Mouse (Mus musculus) c-Kit-negative CD71-positive TER-119-positive erythroid progenitor cells, embryonic 14.5 days (primary cell): Measurements from ENCODE around the gene Napa.

ENCODE experiments used
- DNase-seq: peaks from one replicate; pipeline ENCODE4 v3.0.0-alpha.2; 2013; ENCODE audit warnings: low read depth, low spot score

Napa gene

DNA sequence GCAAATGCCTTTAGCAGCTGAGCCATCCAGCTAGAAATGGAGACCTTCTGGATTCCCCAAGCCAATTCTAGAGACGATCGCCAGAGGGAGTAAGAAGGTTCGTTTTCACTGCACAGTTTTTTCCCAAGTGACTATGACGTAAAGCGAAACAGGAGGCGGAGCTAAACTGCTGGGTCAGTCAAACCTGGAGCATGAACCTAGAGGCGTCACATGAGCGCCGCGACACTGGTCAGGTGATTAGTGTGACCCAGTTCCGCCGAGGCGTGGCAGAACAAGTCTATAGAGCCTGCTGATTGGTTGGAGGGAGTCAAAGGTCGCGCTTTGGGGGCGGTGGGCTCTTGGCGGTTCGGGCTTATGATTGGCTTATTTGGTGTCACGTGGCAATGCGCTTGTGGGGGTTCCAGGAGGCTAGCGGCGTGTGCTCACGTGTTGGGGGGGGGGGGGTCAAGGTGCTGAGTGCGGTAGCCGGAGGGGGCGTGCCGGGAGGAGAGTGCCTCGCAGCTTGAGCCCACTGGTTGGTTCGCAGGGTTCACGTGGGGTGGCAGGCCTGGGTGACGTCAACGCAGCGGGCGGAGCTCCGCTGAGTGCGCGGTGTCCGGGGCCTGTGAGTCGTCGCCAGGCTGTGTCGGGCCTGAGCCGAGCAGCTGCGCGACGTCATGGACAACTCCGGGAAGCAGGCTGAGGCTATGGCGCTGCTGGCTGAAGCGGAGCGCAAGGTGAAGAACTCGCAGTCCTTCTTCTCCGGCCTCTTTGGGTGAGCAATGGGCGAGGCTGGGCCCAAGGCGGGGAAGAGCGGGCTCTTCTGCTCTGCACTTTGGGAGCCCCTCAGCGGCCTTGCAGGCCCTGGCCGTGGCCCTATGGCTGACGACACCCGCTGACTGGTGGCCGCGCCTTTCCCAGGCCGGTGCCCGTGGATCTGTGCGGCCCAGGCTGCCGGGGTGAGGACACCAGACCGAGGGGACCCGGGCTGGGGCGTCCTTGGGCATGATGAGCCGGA lies at the start of gene Napa:
TSS of gene Napa (plus strand) at position 438 of the 997 bp plus-strand sequence.
- peak; percentile 99 for DNase-seq

DNA sequence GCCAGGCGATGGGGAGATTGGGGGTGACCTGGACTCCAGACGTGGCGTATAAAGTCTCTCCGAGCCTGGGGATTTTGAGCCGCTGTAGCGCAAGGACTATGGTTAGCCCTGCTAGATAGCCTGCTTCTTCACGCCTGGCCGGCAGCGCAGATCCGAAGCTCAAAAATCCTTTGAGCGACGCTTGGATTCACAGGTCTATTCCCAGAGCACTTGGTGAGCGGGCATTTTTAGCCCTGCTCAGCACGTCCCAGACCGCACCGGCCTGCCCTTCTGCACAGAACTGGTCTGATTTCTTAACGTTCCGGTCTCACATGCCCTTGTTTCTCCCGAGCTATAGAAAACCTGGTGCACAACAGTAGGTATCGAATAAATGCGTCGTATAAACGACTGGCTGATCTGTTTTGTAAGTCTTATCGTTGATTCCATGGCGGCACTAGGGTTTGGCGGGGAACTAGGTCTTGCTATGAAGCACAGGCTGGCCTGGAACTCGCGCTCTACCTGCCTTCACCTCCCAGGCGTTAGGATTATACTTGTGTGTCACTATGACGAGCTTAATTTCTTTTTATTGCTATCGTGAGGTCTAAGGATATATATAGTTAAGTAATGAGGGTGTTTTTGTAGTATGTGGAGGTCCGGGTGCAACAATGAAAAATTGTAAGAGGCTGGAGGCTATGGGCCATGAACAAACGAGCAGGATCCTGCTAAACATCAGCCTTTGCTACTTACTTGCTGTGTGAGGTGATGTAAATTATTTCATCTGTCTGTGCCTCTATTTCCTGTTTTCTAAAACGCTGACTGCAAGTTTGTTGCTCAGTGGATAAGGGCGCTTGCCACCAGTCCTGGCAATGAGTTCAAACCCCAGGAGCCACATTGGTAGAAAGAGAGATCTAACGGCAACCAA lies 49.3 kb upstream of the Napa start:
- DNase-seq: no peak

DNA sequence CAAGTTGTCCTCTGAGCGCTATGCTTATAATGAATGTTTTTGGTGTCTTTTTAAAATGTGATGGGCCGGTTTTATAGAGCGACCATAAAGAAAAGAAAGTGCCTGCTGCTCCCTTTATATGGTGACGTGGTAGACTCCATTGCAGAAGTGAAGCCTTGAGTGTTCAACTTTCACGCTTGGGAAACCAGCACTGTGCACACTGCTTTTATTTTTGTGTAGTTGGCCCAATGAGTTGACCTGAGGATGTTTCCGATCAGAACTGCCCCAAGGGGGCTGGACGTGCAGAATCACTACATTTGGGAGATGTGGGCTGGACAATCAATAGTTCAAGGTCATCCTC lies 48.7 kb upstream of the Napa start:
- DNase-seq: no peak

DNA sequence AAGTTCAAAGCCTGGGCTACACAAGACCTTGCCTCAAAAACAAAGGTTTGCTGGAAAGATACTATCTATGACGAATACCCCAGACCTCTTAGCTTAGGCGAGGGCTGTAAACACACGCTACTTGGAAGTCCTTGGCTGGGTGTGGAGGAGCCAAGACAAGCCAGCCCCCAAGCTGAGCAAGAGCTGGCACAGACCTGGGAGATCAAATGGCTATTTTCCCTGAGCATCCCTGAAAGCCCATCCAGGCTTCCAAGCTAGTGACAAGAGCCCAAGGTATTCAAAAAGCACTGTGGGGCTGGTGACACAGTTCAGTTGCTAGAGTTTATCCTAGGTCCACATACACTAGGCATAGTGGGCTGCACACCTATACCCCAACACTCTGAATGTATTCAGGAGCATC lies 47.7 kb upstream of the Napa start:
- no peak for DNase-seq

DNA sequence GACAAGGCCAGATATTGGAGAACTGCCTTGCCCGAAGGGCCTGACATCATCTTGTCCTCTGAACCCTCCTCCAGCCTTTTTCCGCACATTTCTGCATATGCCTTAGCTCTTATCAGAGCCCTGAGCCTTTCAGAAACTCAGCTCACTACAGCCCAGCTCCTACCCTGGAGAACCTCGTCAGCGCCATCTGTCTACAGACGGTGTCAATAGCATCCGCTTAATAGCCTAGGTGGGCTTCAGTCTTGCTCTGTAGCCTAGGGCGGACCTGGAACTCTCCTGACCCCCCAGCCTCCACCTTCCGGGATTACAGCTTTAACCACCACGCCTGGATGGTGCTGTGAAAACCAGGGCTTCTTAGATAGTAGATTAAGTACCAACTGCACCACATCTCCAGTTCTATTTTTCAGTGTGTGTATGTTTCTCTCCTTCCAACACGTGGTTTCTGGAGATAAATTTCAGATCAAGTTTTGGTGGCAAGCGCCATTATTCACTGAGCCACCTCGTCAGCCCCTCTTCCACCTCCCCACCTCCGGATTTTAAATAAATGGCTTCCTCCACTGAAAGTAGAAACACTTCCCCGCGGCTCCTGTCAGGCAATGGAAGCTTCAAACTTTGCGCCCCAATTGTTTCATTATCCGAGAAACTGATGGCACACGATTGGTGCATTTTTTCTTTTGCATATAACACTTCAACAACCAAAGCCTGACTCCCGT lies 46.2 kb upstream of the Napa start:
- DNase-seq: peak; percentile 80

DNA sequence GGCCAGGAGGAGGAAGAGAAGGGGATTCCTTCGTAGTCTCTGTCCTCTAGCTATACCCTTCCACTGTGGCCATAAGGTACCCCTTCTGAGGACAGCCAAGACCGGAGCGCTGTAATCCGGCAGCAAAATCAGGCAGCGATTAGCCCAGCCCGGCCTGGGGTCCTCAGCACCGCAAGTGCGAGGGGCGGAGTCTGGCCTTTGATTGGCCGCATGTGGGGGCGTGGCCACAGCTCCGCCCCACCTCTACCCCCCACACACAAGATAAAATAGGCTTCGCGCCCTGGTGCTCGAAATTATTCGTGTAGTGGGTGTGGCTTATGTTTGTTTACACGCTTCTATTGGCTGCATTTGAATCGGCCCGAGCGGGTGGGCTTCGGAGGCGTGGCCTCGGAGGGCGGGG lies 45.6 kb upstream of the Napa start:
- peak; percentile 92 for DNase-seq

DNA sequence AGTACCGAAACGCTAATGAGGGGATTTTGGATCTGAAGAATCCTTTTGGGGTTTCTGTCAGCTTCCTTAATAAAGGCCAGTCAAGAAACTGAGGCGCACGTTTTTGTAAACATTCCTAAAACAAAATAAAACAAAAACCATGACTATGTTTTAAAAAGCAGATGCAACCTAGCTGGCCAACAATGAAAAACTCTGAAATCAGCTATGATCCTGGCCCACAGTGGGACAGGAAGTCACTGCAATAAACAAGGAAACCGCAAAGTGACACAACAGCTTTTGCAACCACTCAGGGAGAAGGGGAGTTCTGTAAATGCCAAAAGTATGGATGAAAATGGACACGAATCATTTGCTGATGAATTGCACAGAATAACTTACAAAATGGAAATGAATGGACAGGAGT lies 45.2 kb upstream of the Napa start:
- no peak for DNase-seq

DNA sequence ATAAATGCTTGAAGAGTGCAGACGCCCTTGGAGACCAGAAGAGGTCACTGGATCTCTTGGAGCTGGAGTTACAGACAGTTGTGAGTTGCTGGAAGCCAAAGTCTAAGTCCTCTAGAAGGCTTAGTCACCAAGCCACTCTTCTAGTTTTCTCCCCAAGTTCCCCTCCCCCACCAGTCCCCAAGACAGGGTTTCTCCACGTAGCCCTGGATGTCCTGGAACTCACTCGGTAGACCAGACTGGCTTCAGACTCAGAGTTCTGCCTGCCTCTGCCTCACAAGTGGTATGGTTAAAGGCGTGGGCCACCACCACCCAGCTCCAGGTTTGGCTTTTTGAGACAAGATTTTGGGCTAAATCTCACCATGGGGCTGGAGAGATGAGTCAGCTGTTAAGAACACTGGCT lies 43.3 kb upstream of the Napa start:
- no peak for DNase-seq

DNA sequence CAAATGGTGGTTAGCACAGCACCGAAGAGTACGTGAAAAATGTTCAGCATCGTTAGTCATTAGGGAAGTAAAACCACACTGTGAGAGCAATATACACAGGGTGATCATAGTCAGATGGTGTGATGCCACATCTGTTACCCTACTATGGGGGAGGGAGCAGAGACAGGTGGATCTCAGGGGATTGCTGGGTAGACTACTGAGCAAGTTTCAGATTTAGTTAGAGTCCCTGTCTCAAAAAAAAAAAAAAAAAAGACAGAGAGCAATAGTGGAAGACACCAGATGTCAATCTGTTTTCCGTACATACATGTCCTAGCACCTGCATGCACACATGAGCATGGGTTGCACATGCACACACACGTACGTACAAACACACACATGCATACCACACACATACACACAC lies 42.6 kb upstream of the Napa start:
- no peak for DNase-seq

DNA sequence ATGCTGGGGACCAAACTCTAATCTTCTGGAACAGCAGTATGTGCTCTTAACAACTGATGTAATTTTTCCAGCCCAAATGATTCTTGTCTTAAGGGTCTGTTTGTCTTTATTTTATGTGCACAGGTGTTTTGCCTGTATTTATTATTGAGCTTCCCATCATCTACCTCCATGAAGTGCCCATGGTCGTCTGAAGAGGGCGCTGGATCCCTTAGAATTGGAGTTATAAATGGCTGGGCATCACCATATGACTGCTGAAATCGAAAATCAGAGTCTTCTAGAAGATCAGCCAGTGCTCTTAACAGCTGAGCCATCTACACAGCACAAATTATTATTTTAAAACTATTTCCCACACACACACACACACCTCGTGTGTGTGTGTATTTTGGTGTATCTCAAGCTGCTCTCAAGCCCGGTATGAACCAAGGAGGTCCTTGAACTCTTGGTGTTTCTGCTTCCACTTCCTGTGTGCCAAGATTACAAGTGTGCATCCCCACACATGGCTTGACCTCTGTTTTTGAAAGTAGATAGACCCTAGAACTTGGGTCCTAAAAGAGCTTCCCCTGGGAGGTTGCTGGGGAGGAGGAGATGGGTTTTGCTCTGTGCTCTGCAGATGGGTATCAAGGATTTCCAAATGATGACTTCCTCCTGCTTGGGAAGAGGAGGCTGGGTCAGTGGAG lies 41.7 kb upstream of the Napa start:
- DNase-seq: no peak

DNA sequence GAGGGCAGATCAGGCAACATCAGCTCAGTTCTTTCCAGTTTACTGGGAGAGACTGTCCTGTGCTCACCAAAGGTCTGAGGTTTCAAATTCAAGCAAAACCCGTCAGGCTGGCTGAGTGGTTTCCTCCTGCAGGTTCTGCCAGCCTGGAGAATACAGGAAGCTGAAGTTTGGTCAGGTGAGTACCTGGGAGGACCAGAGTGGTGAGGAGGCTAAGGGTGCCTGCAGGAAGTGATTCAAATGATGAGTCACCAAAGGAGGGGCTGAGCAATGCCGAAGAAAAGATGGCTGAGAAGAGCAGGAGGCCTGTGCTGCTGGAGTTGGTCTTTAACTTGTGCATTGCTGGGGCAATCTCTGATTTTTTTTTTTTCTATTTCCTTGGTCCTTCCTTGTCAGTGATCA lies 41.1 kb upstream of the Napa start:
- DNase-seq: no peak

DNA sequence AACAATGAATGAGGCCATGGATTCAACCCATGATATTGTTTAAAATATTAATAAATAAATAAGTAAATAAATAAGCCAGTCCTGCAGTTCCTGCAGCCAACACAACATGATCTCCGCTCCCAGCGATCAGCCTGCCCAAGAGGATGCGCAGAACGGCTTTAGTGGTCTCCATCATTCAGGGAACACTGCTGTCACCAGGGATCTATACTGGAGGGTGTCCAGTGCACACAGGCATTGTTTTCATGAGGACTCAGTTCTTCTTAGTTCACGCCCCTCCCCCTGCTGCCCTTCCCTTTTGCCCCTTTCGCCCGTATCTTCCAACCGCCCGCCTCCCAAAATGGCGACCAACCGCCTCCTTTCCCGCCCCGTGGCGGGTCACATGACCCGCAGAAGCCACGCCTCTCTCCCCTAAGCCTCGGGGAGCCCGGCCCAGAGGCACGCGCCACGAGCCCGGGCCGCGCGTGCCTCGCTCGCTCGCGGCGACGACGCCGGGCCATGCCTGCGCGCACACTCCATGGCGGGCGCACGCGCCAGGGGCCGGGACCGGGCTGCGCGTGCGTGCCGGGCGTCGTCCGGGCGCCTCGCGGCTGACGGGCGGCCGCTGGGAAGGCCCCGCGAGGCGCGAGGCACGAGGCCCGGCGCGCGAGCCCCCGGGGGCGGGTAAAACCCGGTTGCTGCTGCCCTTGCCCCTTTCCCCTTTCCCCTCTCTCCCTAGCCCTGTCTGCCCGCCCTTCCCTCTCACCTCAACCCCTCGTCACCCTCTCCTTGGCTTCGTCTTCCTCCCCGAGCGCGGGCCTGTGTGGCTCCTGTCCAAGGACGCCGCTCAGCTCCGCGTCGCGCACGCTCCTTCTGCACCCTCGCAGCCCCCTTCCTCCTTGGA lies 36.8 kb upstream of the Napa start, which contains the start of gene Zfp541:
TSS of gene Zfp541 (plus strand) at position 596 of the 880 bp plus-strand sequence.
- no peak for DNase-seq

DNA sequence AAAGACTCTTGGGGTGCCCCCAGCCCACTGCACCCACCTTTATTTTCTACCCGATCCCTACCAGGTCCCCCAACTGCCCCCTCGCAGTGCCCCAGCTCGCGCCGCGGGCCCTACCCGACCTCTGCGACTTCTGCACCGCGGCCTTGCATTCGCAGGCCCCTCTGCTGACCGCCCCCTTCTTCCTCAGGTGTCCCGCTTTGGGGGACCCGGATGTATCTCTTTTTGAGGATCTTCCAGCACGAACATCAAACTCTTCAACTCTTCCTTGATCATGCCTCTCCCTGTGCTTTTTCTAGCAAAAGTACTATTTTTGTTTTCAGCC lies 36.2 kb upstream of the Napa start:
- no peak for DNase-seq

DNA sequence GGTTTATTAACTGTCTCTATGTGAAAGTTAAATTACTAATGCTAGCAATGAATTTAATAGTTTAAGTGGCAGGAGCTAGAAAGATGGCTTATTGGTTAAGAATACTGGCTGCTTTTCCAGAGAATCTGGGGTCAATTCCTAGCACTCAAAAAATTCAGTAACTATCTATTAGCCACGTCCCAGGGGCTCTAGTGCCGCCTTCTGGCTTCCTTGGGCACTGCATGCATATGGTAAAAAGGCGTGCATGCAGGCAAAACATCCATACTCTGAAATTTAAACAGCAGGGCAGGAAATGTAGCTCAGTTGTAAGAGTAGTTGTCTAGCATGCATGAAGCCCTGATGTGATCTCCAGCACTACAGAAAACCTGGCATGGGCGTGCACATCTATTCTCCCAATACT lies 34.8 kb upstream of the Napa start:
- DNase-seq: no peak

DNA sequence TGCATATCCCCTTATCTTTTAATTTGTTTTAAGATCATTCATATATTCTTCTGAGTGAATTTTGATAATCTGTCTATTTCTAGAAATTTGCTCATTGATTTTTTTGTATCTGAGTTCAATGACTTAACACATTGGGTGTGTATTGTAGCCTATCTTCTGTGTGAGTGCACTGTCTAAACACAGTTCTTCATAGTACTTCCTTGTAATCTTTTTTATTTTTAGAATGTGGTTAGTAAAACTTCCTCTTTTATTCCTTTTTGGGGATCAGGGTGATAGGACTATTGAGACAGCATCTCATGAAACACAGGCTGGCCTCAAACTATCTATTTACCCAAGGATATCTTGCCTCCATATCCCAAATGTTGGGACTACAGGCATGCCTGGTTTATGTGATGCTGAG lies 27.4 kb upstream of the Napa start:
- no peak for DNase-seq

DNA sequence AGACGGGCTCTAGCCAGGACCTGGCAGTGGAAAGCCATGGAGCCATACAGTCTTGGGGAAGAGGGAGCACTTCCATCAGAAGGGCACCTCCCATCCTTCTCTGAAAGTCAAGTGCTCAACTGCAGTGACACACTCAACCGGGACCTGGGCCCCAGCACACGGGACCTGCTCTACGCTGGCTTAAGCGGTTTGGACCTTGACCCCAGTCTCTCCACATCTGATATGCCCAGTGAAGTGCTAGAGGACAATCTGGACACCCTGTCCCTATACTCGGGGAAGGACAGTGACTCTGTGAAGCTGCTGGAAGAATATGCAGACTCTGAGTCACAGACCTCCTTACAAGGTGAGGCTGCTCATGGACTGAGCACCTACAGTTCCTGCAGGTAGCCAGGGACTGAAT lies 26.4 kb upstream of the Napa start:
- no peak for DNase-seq

DNA sequence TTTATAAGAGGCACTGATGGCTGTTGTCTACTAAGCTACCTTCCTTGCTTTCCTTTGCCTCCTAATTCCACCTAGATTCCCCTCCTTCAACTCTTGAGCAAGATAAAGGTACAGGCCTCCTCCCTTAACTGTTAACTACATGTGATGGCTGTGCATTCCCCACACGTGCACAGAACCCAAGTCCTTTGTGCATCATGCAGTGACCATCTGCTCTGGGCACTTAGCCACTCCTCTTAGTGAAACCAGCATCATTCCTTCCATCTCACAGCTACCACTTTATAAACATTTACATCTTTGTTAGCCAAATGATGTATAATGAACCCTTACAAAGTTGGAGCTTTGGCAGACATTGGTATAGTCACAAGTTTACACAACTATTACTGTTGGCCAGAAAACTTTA lies 18.3 kb upstream of the Napa start:
- no peak for DNase-seq

DNA sequence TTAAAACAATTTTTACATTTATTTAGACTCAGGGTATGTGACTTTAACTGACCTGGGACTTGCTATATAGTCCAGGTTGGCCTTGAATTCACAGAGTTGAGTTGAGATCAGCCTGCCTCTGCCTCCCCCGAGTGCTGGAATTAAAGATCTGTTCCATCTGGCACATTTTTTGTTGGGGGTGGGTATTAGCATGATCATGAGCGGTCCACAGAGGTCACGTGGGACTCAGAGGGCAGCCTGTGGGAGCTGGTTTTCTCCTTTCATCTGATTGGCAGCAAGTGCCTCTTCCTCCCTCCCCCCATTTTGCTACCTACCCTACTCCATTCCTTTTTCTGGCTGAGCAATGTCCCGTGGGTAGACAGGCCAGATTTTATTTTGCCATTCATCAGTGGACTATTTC lies 17.7 kb upstream of the Napa start:
- no peak for DNase-seq

DNA sequence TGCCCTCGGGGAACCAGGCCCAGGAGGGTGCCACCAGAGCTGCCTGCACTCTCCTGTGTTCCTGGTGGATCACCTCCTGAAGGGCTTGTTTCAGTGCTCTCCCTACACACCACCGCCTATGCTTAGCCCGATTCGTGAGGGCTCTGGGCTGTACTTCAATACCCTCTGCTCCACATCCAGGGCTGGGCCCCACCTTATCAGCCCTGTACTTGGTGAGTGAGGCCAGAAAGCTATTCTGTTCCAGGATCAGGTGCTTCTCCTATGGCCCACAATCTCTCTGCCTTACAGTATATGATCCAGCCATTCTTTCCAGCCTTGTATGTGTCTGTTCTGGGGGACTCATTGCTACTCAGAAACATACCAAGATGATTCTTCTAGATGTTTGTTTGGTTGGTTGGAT lies 14.9 kb upstream of the Napa start:
- DNase-seq: no peak

DNA sequence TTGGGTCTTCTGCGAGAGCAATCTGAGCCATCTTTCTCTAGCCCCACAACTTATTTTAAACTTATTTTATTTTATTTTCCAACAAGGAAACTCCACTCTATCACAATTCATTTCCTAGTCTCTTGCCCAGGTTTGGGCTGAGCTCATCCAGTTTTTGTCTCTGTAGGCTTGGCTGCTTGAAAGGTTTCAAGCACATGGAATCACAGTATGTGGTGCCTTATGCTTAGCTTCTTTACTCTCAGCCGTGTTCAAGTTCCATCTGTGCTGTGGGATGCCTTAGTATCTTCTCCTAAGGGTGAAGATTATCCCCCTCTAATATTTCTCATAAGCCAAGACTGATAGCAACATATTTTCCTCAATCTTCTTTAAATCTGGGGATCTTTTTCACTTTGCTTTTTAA lies 10.7 kb upstream of the Napa start:
- DNase-seq: no peak

DNA sequence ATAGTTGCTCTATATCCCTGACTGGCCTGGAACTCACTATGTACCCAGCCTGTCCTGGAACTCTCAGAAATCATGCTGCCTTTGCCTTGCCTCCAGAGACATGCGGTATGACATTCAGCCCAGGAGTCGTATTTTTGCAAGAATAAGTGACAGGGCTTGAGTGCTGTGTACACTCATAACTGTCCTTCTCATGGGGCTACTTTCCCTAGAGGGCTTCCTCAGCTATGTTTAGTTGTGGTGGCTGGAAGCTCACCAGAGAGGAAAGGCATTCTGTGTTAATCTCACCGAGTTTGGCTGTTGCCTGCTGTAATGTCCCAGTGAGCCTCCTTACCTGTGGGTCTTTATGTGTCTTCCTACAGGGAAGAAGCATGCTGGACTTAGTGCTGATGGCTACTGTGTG lies 3.7 kb upstream of the Napa start:
- no peak for DNase-seq
